Mouse (Mus musculus): ENCODE measurements around the gene Sag.

Sag gene

DNA sequence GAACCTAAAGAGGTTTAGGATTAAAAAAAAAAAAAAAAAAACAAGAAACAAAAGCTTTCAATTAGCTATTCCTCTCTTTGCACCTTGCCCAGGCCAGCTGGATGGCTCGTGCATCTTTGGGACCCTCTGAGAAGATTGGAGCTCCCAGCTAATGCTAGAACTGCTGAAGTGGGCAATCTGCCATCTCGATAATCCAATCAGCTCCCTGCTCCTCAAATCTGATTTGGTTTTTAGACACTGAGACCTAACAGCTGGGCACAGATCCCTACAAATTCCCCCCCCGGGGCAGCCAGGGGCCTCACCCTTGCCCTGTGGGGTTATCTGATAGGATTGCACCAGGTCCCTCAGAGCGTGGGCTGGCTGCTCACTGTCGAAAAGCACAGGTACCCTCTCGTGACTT, at the start of gene Sag:
TSS of gene Sag (plus strand) at position 105 of the 400 bp plus-strand sequence.
- DNase-seq (ENCODE audit: low spot score) = no peak

DNA sequence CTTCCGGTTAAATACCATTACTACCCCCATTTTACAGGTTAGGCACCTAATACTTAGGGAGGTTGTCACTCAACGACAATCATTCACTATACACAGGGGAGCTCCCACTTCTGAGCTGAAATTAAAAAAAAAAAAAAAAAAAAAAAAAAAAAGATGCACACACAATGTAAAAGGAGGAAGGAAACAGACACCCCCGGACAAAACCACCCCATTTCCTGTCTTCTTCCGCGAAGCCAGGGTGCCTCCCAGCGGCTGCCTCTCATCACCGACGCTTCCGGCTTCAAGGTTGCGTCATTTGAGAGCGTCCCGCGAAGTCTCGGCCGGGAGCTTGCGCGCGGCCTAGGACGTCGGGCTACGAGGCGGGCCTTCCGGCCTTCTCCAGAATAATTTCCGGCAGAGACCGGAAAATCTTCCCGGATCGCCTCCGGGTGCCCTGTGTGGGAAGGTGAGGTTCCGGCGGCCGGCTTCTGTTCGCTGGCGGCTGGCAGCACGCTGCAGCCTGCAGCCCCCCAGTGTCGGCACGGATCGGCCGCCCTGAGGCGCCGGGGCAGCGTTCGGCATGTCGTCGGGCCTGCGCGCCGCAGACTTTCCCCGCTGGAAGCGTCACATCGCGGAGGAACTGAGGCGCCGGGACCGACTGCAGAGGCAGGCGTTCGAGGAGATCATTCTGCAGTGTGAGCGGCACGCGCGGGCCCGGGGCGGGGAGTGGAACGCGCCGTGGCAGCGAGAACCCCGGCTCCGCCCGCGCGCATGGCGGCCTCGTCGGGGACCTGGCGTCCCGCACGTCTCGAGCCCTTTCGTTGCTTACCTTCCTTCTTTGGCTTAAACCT, 47.6 kb upstream of the Sag start, which contains the start of gene Atg16l1:
TSS of gene Atg16l1 (plus strand) at position 230 of the 830 bp plus-strand sequence.
- DNase-seq (ENCODE audit: low spot score) = peak; percentile 85

DNA sequence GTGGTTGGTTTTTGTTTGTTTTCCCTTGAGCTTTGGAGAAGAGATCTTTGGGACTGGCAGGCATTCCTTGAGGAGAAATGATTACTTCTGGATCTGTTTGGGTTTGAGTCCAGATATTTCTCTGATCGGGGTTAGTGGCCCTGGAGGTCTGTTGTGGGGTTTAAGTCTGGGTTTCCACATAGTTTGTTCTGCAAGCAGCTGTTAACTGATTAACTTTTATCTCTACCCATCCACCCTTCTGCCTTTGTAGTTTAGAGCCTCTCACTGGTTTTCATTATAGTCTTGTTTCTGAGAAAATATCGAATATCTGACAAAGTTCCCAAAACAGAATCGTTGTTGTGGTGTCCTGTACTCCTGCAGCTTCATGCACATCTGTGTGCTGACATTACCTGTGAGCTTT, 39.7 kb upstream of the Sag start:
- DNase-seq (ENCODE audit: low spot score) = no peak

DNA sequence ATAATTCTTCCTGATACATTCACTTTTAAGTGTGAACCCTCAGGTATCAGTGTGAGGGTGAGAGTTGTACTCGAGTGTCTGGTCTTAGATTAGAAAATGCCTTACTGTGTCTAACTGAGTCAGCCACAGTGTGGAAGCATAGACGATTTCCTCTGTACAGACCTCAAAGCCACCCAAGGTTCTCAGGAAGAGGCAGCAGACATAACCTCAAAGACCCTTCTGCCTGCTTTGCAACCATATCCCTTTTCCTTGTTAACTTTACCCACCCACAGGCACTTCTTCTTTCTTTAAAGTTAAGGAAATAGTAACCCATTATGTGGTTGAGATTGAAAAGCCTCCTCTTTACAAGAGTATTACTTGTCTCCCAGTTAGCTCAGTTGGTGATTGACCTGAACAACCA, 37.7 kb upstream of the Sag start:
- no peak for DNase-seq (ENCODE audit: low spot score)

DNA sequence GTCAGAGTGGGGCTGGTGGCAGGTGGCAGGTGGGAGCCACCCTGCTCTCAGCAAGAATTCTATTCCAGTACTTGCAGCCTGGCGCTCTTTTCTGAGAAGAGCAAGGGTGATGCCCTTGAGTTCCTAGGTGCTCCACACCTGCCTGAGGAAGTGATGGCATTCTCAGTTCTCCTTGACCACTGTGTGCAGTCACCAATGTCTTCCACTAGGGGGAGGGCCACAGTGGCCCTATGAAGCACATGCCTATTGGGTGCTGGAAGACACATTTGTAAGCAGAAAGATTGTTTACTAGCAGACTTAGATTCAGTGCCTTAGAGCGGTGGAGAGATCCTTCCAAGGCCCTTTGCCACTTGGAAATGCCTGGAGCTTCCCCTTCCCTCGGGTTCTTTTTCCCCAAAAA, 37.2 kb upstream of the Sag start:
- DNase-seq (ENCODE audit: low spot score) = no peak

DNA sequence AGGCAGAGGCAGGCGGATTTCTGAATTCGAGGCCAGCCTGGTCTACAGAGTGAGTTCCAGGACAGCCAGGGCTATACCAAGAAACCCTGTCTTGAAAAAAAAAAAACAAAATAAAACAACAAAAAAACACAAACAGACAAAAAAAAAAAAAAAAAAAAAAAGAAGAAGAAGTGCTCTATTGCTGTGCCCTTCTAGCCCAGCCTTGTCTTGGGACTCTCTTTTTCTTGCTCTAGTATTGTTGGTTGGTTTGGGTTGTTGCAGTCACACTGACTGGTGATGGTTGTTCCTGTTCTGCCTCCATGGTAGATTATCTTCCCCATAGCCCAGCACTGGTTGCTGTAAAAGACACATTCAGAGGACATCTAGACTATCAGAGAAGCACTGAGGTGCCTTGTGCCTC, 34.2 kb upstream of the Sag start:
- DNase-seq (ENCODE audit: low spot score) = no peak

DNA sequence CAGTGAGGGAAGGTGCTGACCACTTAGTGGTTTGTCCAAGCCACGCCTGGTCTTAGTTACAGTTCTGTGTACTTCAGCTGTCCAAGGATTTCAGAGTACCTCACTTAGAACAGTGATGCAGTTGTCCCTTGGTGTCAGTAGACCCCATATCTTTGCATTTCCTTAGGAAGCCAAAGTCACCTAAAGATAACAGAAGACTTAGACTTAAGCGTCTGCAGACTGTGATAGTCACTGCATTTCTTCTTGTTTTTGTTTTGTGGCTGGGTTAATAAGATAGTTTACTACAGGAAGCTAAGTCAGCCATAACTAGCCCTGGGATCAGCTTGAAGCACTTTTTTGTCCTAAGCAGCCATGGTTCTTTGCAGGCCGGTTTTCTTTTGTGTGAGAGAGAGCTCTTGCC, 33.0 kb upstream of the Sag start:
- DNase-seq (ENCODE audit: low spot score) = no peak

DNA sequence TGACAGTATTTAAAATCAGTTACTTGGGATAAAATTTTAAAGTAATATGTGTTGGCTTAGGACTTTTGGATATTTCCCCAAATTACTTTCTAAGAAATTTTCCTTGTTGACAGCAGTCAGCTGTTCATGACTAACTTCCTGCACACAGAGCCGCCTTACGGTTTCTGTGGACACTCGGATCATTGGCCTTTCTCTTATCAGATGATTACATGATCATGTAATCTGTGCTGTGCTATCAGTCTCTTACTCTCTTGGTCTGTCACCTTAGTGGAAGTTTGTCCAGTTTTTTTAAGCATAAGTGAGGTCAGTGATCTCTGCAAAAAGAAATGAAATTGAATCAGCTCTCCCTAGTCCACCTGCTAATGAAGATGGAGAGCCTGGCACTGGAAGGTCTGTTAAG, 31.8 kb upstream of the Sag start:
- DNase-seq (ENCODE audit: low spot score) = no peak

DNA sequence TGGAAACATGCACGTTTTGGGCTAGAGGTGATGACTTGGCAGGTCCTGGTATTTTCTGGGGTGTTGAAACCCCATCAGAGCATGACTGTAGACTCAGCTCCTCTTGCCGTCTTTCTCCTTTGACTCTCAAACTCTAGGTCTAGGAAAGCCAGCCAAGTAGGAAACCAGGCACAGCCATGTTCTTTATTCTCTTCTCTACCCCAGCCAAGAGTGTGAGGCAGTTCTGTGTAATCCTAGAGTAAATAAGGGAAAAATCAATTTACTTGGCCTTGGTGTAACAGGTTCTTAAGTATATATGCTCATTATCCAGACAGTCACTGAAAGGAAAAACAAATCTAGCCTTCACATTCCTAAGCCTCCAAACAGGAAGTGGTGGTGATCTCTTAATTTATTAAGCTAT, 30.1 kb upstream of the Sag start:
- no peak for DNase-seq (ENCODE audit: low spot score)

DNA sequence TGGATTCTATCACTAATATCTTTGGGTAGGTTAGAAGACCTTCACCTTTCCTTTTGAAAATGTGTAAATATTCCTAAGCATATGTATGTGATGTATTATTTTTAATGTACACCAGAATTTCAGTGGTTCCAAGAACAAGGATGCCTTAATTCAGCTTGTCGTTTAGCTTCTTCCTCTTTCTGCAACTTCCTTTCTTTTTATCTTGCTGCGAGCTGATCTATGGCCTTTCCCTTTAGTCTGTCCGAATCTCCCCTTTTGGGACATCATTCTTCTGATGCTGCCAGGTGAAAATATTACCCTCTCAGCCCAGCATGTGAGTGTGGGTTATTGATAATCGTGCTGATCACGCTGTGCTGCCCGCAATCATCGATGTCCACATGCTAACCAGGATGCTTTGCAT, 28.6 kb upstream of the Sag start:
- DNase-seq (ENCODE audit: low spot score) = no peak

DNA sequence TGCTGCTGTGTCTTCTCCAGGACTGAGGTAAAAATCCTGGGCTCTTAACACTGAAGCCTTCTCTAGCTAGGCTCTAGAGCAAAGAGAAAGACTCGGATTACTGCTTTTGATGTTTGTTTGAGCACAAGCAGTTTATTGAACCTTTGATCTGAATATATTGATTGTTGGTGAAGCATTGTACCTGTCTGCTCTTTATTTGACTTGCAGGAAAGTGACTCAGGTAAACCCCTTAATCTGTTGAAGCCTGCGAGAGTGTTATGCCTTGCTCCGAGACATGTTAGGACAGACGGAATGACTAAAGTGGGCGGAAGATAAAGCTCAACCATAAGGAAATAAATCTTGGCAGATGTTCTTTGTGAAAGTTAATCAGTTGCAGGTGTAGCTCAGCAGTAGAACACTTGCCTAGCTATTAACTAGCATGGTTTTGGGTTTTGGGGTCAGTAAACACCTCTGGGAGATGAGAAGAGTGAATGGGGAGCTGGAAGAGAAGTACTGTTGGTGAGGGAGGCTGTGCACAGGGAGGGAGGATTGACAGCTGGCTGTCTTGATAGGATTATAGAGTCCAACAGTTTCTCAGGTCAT, 24.2 kb upstream of the Sag start:
- DNase-seq (ENCODE audit: low spot score) = no peak

DNA sequence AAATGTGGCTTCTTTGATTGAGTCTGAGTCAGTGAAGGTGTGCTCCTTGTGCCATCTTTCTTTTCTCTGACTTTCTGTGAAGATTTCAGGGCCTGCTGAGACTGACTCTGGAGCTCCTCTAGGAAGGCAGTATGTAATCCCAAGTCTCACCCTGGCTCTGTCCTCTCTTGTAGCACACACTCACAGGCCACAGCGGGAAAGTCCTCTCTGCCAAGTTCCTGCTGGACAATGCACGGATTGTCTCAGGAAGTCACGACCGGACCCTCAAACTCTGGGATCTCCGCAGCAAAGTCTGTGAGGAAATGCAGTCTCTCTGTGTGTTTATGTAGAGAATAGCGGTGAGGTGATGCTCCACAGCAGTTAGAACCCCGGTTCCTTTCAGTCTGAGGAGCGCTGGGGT, 17.8 kb upstream of the Sag start:
- DNase-seq (ENCODE audit: low spot score) = no peak

DNA sequence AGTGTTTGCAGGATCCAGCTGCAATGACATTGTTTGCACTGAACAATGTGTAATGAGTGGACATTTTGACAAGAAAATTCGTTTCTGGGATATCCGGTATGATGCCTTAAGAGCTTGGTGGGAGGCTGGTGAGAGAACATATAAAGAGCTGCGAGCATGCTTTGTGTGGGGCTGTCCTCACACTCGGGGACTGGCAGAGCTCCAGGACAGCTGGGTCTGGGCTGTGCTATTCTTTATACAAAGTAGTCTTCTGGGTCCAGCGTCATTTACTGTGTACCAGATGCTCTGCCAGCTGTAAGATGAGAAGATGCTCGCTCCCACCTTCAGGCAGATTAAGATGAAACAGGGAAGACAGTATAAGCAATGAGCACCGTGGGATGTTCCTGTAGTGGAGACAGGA, 17.2 kb upstream of the Sag start:
- DNase-seq (ENCODE audit: low spot score) = no peak

DNA sequence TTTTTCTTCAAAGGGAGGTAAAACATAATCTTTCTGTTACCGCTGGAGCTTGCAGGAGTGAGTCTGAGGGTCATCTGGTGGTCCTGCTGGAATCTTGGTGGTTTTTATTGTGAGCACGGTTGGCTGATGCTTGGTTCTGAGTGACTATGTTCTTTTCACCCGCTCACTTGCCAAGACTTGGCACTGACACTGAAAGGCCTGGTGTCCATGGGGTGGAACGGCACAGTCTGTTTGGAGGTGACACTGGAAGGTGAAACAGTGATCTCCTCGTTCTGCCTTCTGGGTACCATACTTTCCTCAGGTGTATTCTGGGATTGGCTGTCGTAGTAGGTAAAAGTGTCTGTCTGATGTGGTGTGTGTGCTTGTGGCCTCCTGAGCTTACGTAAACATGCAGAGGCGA, 13.8 kb upstream of the Sag start:
- DNase-seq (ENCODE audit: low spot score) = no peak

DNA sequence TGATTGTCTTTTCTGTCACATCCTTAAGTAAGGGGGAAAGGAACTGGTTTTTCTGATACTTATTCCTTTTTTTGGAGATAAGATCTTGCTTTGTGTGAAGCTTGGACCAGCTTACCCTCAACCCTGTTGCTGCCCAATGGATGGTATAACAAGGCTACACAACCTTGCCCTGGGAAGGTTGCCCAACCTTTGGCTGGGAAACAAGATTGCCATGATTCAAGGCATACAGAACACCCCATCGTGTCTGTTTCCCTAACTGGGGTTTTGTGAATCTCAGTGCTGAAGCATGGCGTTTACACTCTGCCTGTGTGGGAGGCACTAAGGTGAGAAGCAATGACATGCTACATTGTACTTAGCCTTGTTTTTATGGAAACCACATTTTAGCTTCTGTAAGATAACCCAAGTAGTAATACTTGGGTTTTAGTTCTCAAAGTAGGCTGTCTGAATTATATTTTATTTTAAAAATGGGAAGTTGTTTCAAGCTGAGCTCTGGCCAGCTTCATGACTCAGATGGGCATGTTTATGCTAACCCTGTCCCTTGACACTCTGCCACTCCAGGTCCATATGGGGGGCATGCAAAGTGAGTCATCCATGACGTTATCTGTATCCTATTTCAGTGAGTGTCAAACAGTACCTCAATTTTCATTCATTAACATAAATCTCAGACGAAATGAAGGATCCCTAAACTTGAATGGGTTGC, 10.9 kb upstream of the Sag start:
- no peak for DNase-seq (ENCODE audit: low spot score)

DNA sequence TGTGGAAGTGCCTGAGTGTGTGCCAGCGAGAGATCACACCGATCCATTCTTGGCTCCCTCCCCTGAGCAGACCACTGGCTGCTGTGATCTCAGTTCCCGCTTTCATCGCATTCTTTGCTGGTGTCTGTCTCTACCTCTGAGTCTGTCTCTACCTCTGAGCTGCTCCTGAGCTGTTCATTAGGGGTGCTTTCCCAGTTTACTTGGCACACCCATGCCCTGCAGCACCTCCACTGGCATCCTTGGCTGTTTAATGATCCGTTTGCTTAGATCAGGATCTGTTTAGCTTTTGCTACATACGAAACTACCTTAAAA, 10.4 kb upstream of the Sag start:
- DNase-seq (ENCODE audit: low spot score) = no peak

DNA sequence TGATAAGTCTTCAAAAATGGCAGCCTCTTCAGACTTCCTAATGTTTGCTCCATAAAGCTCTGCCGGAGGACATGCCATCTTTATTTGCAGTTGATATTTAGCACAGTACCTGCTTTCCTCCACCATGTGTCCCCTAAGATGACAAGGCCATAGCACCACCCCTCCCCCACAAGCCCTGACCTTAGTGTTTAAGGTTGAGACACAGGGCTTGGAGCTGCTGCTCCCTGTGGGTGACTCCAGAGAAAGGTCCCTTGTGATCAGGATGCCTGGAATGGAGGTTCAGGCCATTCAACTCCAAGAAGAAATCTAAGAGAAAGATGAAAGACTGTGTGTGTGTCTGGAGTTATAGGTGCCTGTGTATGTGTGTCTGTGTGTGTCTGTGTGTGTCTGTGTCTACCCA, 5.8 kb upstream of the Sag start:
- no peak for DNase-seq (ENCODE audit: low spot score)

DNA sequence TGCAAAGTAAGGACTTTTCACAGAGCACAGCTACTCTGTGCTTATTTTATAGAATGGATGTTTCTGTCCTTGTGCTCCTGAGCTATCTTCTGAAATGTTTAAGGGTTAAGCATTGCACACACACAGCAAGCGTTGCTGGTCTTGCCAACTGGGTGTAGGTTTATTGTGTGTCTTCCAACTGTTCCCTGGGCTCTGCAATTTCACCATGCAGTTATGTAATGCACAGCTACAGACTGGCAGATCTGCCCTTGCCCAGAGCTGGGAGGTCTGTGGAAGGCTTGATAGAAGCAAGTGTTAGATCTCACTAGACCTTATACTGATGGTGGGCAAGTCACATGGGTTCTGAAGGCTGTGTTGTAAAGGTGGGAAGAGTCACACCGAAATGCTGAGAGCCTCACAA, 5.2 kb upstream of the Sag start:
- no peak for DNase-seq (ENCODE audit: low spot score)

DNA sequence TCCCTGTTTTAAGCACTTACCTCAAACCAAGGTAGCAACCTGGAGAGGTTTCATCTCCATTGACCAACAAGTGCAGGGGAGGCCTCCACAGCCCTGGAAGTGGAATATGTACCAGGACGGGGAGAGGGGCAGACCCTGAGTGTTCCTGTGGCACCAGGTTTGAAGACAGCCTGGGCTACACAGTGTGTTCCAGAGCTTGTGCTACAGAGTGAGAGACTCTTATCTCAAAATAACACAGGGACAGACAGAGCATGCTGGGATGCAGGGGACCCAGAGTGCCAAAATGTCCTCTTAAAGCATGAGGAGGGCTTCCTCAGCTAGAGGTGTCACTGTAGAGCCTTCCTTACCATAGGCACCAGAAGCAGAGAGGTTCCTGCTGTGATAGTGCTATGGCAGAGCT, 4.3 kb downstream of the Sag start:
- DNase-seq (ENCODE audit: low spot score) = no peak

DNA sequence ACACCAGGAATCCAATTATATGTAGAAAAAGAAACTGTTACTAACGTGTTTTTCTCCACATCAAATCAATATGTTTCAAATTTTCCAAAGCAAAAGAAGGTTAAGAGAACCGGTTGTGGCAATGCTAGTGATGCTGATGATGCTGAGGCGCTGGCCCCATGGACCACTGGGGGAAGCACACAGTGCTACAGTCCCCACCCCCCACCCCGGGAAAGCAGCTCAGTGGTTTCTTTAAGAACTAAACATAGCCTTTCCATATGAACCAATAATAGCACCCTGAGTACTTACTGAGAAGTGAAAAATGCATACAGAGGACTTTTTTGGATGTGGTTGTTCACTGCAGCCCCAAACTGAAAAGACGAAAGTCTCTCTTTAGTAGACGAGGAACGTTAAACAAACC, 7.9 kb downstream of the Sag start:
- no peak for DNase-seq (ENCODE audit: low spot score)

DNA sequence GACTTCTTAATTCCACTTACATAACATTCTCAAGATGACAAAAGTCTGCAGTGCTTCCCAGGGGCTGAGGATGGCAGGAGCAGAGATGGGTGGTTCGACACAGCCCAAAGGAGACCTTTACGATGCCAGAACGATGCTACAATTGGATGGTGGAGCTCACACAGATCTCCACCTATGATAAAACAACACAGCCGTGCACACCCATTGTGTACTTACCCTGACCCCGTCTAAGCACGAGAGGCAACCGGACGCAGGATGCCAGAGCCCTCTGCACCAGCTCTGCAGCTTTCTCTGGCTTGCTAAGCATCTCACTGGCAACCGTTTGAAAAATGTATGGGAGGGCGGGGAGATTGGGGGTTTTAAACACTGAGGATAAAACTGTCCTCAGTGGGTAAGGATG, 8.6 kb downstream of the Sag start:
- no peak for DNase-seq (ENCODE audit: low spot score)

DNA sequence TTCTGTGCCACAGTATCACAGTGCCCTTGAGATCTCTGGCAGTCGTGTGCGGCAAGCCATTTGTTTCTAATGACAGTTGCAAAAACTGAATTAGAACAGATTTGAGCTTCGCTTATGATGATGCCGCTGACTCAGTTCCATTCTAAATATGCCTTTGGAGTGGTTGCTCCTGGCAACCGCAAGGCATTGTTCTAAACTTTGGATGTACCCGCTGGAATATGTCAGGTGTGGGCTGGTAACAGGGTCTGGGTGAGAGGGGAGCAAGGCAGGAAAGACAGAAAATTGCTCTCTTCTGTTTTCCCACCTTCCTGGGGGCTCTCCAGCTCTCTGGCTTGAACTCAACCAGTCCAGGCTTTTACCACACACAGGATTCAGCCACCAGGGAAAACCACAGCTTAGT, 9.7 kb downstream of the Sag start:
- DNase-seq (ENCODE audit: low spot score) = peak; percentile 68

DNA sequence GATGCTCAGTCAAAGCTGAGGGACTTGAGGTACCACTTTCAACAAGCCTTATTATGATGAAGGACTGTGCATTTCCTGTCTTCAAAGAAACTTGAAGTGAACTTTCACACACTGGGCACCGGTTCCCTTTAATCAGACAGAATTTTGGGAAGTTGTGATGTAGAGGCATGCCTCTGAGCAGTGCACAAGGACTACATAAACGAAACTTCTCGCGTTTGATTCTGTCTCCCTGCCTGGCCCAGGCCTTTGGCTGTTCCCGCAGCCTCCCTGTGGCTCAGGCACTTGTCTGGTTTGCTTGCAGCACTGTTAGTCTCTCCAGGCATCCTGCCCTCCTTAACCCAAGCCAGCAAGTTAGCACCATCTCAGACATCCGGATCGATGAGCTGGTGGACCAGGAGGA, 10.2 kb downstream of the Sag start:
- DNase-seq (ENCODE audit: low spot score) = no peak
